Mouse (Mus musculus) CH12.LX (cell line): Measurements from ENCODE around the gene Cmbl. TPM values are rescaled to one million over a fixed set of nuclear protein-coding genes. Genes with fewer than 3 reads are reported as not detected.

ENCODE experiments used
- DNase-seq: peaks from one replicate; pipeline ENCODE4 v3.0.0-alpha.2; 2013; ENCODE audit errors: extremely low read depth
- H3K27ac ChIP-seq: 2 replicates; pipeline ENCODE4 v1.5.1; 2012; ENCODE audit warnings: low read depth, mild to moderate bottlenecking, control low read depth, moderate library complexity; ENCODE audit not compliant: insufficient read depth
- H3K27me3 ChIP-seq: replicated peaks from 2 replicates; pipeline ENCODE3; 2012; ENCODE audit warnings: inconsistent platforms
- H3K36me3 ChIP-seq, 2 experiments: replicated peaks in 1 of 2; 2 replicates each; pipeline versions ENCODE3 to v1.6.1; 2012; ENCODE audit warnings: inconsistent platforms in 1 of 2, low read length in 1 of 2, mild to moderate bottlenecking in 1 of 2, mixed read lengths in 1 of 2, moderate library complexity in 1 of 2; ENCODE audit not compliant: control insufficient read depth in 1 of 2, insufficient read depth in 1 of 2
- H3K4me1 ChIP-seq, 2 experiments: 2 replicates each; pipeline ENCODE4 v1.6.1; 2012; ENCODE audit warnings: inconsistent platforms in 1 of 2, moderate library complexity in 1 of 2; ENCODE audit not compliant: insufficient read depth in 2 of 2, control insufficient read depth in 1 of 2
- H3K4me2 ChIP-seq: 2 replicates; pipeline ENCODE4 v1.6.1; 2012; ENCODE audit warnings: low read depth, mild to moderate bottlenecking, control low read depth; ENCODE audit not compliant: poor library complexity, insufficient read depth, severe bottlenecking
- H3K4me3 ChIP-seq, 3 experiments: fragments of 150-350 bp in 1 of 3; sonication (generic) in 1 of 3; replicated peaks in 1 of 3; 2 replicates each; pipeline versions ENCODE3 to v1.5.1; 2011 to 2012; ENCODE audit warnings: low read depth in 2 of 3, low read length in 2 of 3, mild to moderate bottlenecking in 2 of 3, moderate library complexity in 2 of 3, control low read depth in 1 of 3, improper control_type of control experiment in 1 of 3, inconsistent platforms in 1 of 3, mixed read lengths in 1 of 3; ENCODE audit not compliant: poor library complexity in 1 of 3
- H3K79me2 ChIP-seq: replicated peaks from 2 replicates; pipeline ENCODE4 v1.6.1; 2012; ENCODE audit warnings: mild to moderate bottlenecking, moderate library complexity; ENCODE audit not compliant: control insufficient read depth, poor library complexity, insufficient read depth, severe bottlenecking; ENCODE audit errors: extremely low read depth
- H3K9ac ChIP-seq: 2 replicates; pipeline ENCODE4 v1.6.1; 2012; ENCODE audit warnings: low read depth, mild to moderate bottlenecking, control low read depth, moderate library complexity; ENCODE audit not compliant: insufficient read depth
- H3K9me3 ChIP-seq: replicated peaks from 2 replicates; pipeline ENCODE3; 2012; ENCODE audit warnings: low read length, inconsistent platforms, mixed read lengths
- CHD1 ChIP-seq: IDR thresholded peaks from 2 replicates; pipeline ENCODE4 v1.6.1; 2012; ENCODE audit warnings: low read depth, low read length, improper control_type of control experiment, inconsistent platforms
- CTCF ChIP-seq, 2 experiments: IDR thresholded peaks in 1 of 2; conservative IDR thresholded peaks in 1 of 2; 2 replicates each; pipeline ENCODE4 v1.5.1; 2011 to 2012; ENCODE audit warnings: low read depth in 2 of 2, low read length in 2 of 2, improper control_type of control experiment in 1 of 2, inconsistent platforms in 1 of 2, mild to moderate bottlenecking in 1 of 2, moderate library complexity in 1 of 2
- E2F4 ChIP-seq: IDR thresholded peaks from 2 replicates; pipeline ENCODE4 v1.6.1; 2011; ENCODE audit warnings: low read depth, low read length, improper control_type of control experiment; ENCODE audit not compliant: insufficient replicate concordance
- JUN ChIP-seq: IDR thresholded peaks from 2 replicates; pipeline ENCODE4 v1.6.1; 2011; ENCODE audit warnings: low read depth, mild to moderate bottlenecking, low read length, improper control_type of control experiment, moderate library complexity; ENCODE audit not compliant: insufficient read depth
- JUND ChIP-seq: conservative IDR thresholded peaks from 2 replicates; pipeline ENCODE4 v1.6.1; 2011; ENCODE audit warnings: low read depth, low read length, improper control_type of control experiment
- MAFK ChIP-seq: IDR thresholded peaks from 2 replicates; pipeline ENCODE4 v1.6.1; 2011; ENCODE audit warnings: low read length, improper control_type of control experiment; ENCODE audit not compliant: insufficient replicate concordance
- MAX ChIP-seq: IDR thresholded peaks from 2 replicates; pipeline ENCODE4 v1.6.1; 2011; ENCODE audit warnings: low read length, improper control_type of control experiment
- MAZ ChIP-seq: IDR thresholded peaks from 2 replicates; pipeline ENCODE4 v1.6.1; 2012; ENCODE audit warnings: low read depth, mild to moderate bottlenecking, inconsistent platforms, low read length, improper control_type of control experiment, moderate library complexity
- MEF2A ChIP-seq: IDR thresholded peaks from 2 replicates; pipeline ENCODE4 v1.6.1; 2014; ENCODE audit warnings: low read depth, mild to moderate bottlenecking, inconsistent platforms, low read length, improper control_type of control experiment, borderline replicate concordance
- MXI1 ChIP-seq: IDR thresholded peaks from 2 replicates; pipeline ENCODE4 v1.6.1; 2011; ENCODE audit warnings: mild to moderate bottlenecking, low read depth, low read length, improper control_type of control experiment
- PAX5 ChIP-seq: IDR thresholded peaks from 2 replicates; pipeline ENCODE4 v1.6.1; 2012; ENCODE audit warnings: low read length, inconsistent platforms, mixed read lengths
- POLR2A ChIP-seq: IDR thresholded peaks from 2 replicates; pipeline ENCODE4 v1.6.1; 2011; ENCODE audit warnings: low read depth, mild to moderate bottlenecking, improper control_type of control experiment, low read length
- RCOR1 ChIP-seq: conservative IDR thresholded peaks from 2 replicates; pipeline ENCODE4 v1.6.1; 2012; ENCODE audit warnings: low read depth, mild to moderate bottlenecking, inconsistent platforms, low read length, improper control_type of control experiment
- SIN3A ChIP-seq: IDR thresholded peaks from 2 replicates; pipeline ENCODE4 v1.6.1; 2012; ENCODE audit warnings: low read length, improper control_type of control experiment, inconsistent platforms
- ZC3H11A ChIP-seq: IDR thresholded peaks from 2 replicates; pipeline ENCODE4 v1.6.1; 2012; ENCODE audit warnings: low read depth, mild to moderate bottlenecking, inconsistent platforms, low read length, improper control_type of control experiment
- ZMIZ1 ChIP-seq: IDR thresholded peaks from 2 replicates; pipeline ENCODE4 v1.6.1; 2012; ENCODE audit warnings: low read depth, mild to moderate bottlenecking, inconsistent platforms, low read length, improper control_type of control experiment
- dilution Hi-C: fragments of 300-500 bp; cut with MboI; formaldehyde crosslinking; loops from 2 replicates; pipeline ENCODE4 v1.14.3; 2020; ENCODE audit warnings: low sequenced_read_pairs; ENCODE audit not compliant: extremely low pct_unique_long_range_greater_than_20kb, extremely low pct_ligation_motif_present
- in situ Hi-C: fragments of 300-500 bp; cut with MboI; formaldehyde crosslinking; loops from 3 replicates; pipeline ENCODE4 v1.14.3; 2019; ENCODE audit warnings: low sequenced_read_pairs, low pct_ligation_motif_present, low pct_unique_long_range_greater_than_20kb, mixed read lengths
- polyA plus RNA-seq: library from polyadenylated mRNA; unstranded; fragments of >175 nt; gene quantifications from 2 replicates; pipeline ENCODE4 v1.2.1, GENCODE M21; 2012; ENCODE audit warnings: low read depth; ENCODE audit not compliant: insufficient read length
- total RNA-seq, 2 experiments: library from RNA; depleted of rRNA; stranded (reverse); fragments of 300-350 nt in 1 of 2; fragments of >200 nt in 1 of 2; gene quantifications; 2 replicates each; pipeline ENCODE4 v1.2.3; 2012 to 2014

Cmbl gene
- total and polyA plus RNA-seq, 3 experiments, result 0.27 TPM; not detected in 2

GRCm38 (mm10) chr15:31611976-31612375, 46.8 kb downstream of the Cmbl start:
- H3K4me2 ChIP-seq, result no peak overlapping the region
- no peak for DNase-seq
- H3K4me1 ChIP-seq, result peaks cover 0 to 8% of the 10 kb centered on the region in 2 experiments; a peak in 2 of 4 replicates
- TF ChIP-seq MAZ (no peak), MEF2A (no peak), PAX5 (no peak), MAFK (no peak), JUN (no peak), E2F4 (no peak), POLR2A (no peak), CHD1 (no peak), CTCF (conservative IDR thresholded peaks at IDR 0.05 in 1 of 2, IDR thresholded peaks at IDR 0.05 in 1 of 2; ENCODE audit: low read depth in 2 of 2, low read length in 2 of 2) (no peak), MAX (no peak), JUND (no peak), RCOR1 (no peak), SIN3A (no peak), ZMIZ1 (no peak), ZC3H11A (no peak), MXI1 (no peak)
- TF ChIP-seq, all 38 proteins: peak for 0
- dilution Hi-C loops (no loop called here), in situ Hi-C loops (no loop called here)
- Histone ChIP-seq H3K27me3 (no peaks in the 10 kb centered on the region), H3K9ac (no peak overlapping the region), H3K36me3 (peaks cover 42 to 80% of the 10 kb centered on the region in 2 experiments), H3K27ac (no peak overlapping the region), H3K79me2 (no peaks in the 10 kb centered on the region), H3K9me3 (no peaks in the 10 kb centered on the region), H3K4me3 (no peak overlapping the region)

- H3K36me3 ChIP-seq, result peaks cover 57 to 81% of the 10 kb centered on the region in 2 experiments
These were observed 48.8 kb downstream of the Cmbl start for GRCm38 (mm10) chr15:31613826-31614453.

More at GRCm38 (mm10) chr15:31613826-31614453, 48.8 kb downstream of the Cmbl start:
- no peak for DNase-seq
- in situ Hi-C loops, result no loop called here
- Histone ChIP-seq H3K27me3 (no peaks in the 10 kb centered on the region), H3K9me3 (no peaks in the 10 kb centered on the region), H3K4me1 (peaks cover 0 to 10% of the 10 kb centered on the region in 2 experiments; a peak in 2 of 4 replicates), H3K4me3 (no peak overlapping the region), H3K9ac (no peak overlapping the region), H3K27ac (no peak overlapping the region), H3K79me2 (no peaks in the 10 kb centered on the region), H3K4me2 (no peak overlapping the region)
- dilution Hi-C loops, result no loop called here
- no peak for TF ChIP-seq MXI1
